Comparison of ENCODE assay signal across 17 mouse cellular contexts in the genomic region with DNA sequence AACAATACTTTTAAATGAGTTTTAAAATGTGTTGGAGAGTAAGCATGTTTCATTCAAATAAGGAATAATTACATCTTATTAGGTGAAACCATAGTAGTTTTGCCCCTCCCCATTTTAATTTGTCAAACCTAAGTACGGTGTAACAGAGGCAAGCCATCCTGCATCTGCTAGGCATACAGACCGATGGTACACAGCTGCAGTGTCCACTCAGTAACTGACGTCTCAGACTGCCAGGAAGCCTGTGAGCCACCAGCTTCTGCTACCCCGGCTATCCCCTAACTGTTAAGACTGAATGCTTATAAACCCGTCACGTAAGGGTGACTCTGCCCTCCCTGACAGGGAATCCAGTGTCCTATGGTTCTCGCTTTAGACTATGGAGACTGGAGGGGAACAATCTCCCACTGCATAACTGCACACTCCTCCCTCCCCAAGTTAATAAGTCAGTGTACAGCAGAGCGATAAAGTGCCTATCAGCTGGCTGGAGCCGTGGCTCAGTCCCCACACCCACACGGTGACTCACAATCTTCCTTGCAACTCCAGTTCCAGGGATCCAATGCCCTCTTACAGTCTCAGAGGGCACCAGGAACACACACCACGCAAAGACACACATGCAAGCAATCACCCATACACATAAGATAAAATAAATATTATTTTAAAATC. TPM values are rescaled to one million over a fixed set of nuclear protein-coding genes. Genes with fewer than 3 reads are reported as not detected.
A peak's percentile ranks its signal among the peaks of the same experiment; 100 is the strongest.
DNase-seq lines count a peak whose midpoint lies in the region; ATAC-seq and TF ChIP-seq lines count a peak whose summit lies in the region.
"Had no signal": no experiment of that assay in that cellular context is flagged by ENCODE, and none has a peak within 500 bp of the region (broad histone marks: within the 10 kb centered on the region; RNA-seq: fewer than 3 reads in every experiment).

No protein-coding gene starts in this region.

- H3K27ac ChIP-seq in kidney, postnatal 0 days = no peak overlapping the region
- no peak overlapping the region for H3K27ac ChIP-seq in liver, embryonic 13.5 days
- peak overlapping the region; percentile 46 for H3K27ac ChIP-seq in stomach, postnatal 0 days (replicated peaks)
- no peak overlapping the region for H3K27ac ChIP-seq in cerebellum, adult 2 months (ENCODE audit: insufficient read depth, low read length)
- H3K27ac ChIP-seq: embryonic facial prominence, embryonic 15.5 days; forebrain, embryonic 13.5 days; layer of hippocampus, adult 2 months; left cerebral cortex, adult 2 months; limb, embryonic 13.5 days; neural tube, embryonic 12.5 days had no signal

- H3K9ac ChIP-seq in kidney, postnatal 0 days (ENCODE audit: low read depth, low read length) = no peak overlapping the region
- no peak overlapping the region for H3K9ac ChIP-seq in liver, embryonic 13.5 days
- no peak overlapping the region for H3K9ac ChIP-seq in stomach, postnatal 0 days (ENCODE audit: low read length)
- H3K9ac ChIP-seq: embryonic facial prominence, embryonic 15.5 days; forebrain, embryonic 13.5 days; limb, embryonic 13.5 days; neural tube, embryonic 12.5 days had no signal

- TF ChIP-seq POLR2A in cerebellum, adult 2 months (IDR thresholded peaks at IDR 0.05; ENCODE audit: borderline replicate concordance, insufficient read depth, low read length) = no peak

- no peak for TF ChIP-seq EP300 in stomach, postnatal 0 days (optimal IDR thresholded peaks at IDR 0.05)

- WGBS in kidney, postnatal 0 days = 59% methylated on average over 11 of the region's 11 CpGs
- WGBS in liver, embryonic 13.5 days (ENCODE audit: insufficient replicate concordance) = 71% methylated on average over 11 of the region's 11 CpGs
- 59% methylated on average over 11 of the region's 11 CpGs for WGBS in stomach, postnatal 0 days
- WGBS in cerebellum, adult 2 months = 85% methylated on average over 11 of the region's 11 CpGs

- no peaks in the 10 kb centered on the region for H3K9me3 ChIP-seq in kidney, postnatal 0 days (replicated peaks; ENCODE audit: low read length)
- no peaks in the 10 kb centered on the region for H3K9me3 ChIP-seq in liver, embryonic 13.5 days (replicated peaks)
- H3K9me3 ChIP-seq in stomach, postnatal 0 days (ENCODE audit: control insufficient read depth, low read length) = no peaks in the 10 kb centered on the region
- H3K9me3 ChIP-seq: embryonic facial prominence, embryonic 15.5 days; forebrain, embryonic 13.5 days; limb, embryonic 13.5 days; neural tube, embryonic 12.5 days had no signal

- 0 out of 2 replicates have a peak, but pooled peaks cover 6% of the 10 kb centered on the region for H3K36me3 ChIP-seq in kidney, postnatal 0 days (ENCODE audit: insufficient read depth, low read length)
- H3K36me3 ChIP-seq in liver, embryonic 13.5 days = peaks cover 27% of the 10 kb centered on the region
- no peaks in the 10 kb centered on the region for H3K36me3 ChIP-seq in stomach, postnatal 0 days (ENCODE audit: control insufficient read depth, insufficient read depth, low read length)

- H3K4me1 ChIP-seq in kidney, postnatal 0 days (replicated peaks; ENCODE audit: insufficient read depth, low read length) = no peaks in the 10 kb centered on the region
- H3K4me1 ChIP-seq in liver, embryonic 13.5 days (replicated peaks) = peaks cover 8% of the 10 kb centered on the region
- no peaks in the 10 kb centered on the region for H3K4me1 ChIP-seq in stomach, postnatal 0 days (replicated peaks; ENCODE audit: control insufficient read depth, insufficient read depth)
- H3K4me1 ChIP-seq in cerebellum, adult 2 months (ENCODE audit: control insufficient read depth, insufficient read depth, low read length) = no peaks in the 10 kb centered on the region
- H3K4me1 ChIP-seq: embryonic facial prominence, embryonic 15.5 days; forebrain, embryonic 13.5 days; limb, embryonic 13.5 days; neural tube, embryonic 12.5 days had no signal

- no peak for TF ChIP-seq CTCF in kidney, postnatal 0 days (IDR thresholded peaks at IDR 0.05; ENCODE audit: low read depth)
- TF ChIP-seq CTCF in stomach, postnatal 0 days (IDR thresholded peaks at IDR 0.05; ENCODE audit: low read depth) = no peak
- no peak for TF ChIP-seq CTCF in cerebellum, adult 2 months (IDR thresholded peaks at IDR 0.05; ENCODE audit: borderline replicate concordance, insufficient read depth, low read depth, low read length)

- DNase-seq in adrenal gland, postnatal 36 days = peak; percentile 35 to 42
- no peak for DNase-seq in adrenal gland, postnatal 4 days (ENCODE audit: low spot score in 2 of 2)
- DNase-seq in kidney, postnatal 0 days (ENCODE audit: low spot score) = peak; percentile 27
- no peak for DNase-seq in kidney, adult 11 months
- DNase-seq in liver, embryonic 13.5 days = no peak
- peak; percentile 86 for DNase-seq in stomach, postnatal 0 days (ENCODE audit: low spot score)
- no peak for DNase-seq in cerebellum, adult 2 months
- DNase-seq in gastrocnemius, adult 8-10 months (ENCODE audit: low spot score in 2 of 2) = no peak
- DNase-seq: cerebellum, adult 8-10 months; lung, postnatal 14 days; thymus, postnatal 36 days had no signal

- no peaks in the 10 kb centered on the region for H3K27me3 ChIP-seq in kidney, postnatal 0 days (ENCODE audit: insufficient read depth, low read length)
- no peaks in the 10 kb centered on the region for H3K27me3 ChIP-seq in liver, embryonic 13.5 days
- H3K27me3 ChIP-seq in stomach, postnatal 0 days (ENCODE audit: control insufficient read depth, insufficient read depth, low read length) = no peaks in the 10 kb centered on the region
- H3K27me3 ChIP-seq in cerebellum, adult 2 months (ENCODE audit: control insufficient read depth, insufficient read depth, low read length) = no peaks in the 10 kb centered on the region
- H3K27me3 ChIP-seq: embryonic facial prominence, embryonic 15.5 days; forebrain, embryonic 13.5 days; limb, embryonic 13.5 days; neural tube, embryonic 12.5 days had no signal

- no peak overlapping the region for H3K4me2 ChIP-seq in kidney, postnatal 0 days (ENCODE audit: low read length)
- no peak overlapping the region for H3K4me2 ChIP-seq in liver, embryonic 13.5 days
- H3K4me2 ChIP-seq in stomach, postnatal 0 days (replicated peaks; ENCODE audit: low read depth) = no peak overlapping the region
- H3K4me2 ChIP-seq: embryonic facial prominence, embryonic 15.5 days; forebrain, embryonic 13.5 days; limb, embryonic 13.5 days; neural tube, embryonic 12.5 days had no signal

- no peak overlapping the region for H3K4me3 ChIP-seq in kidney, postnatal 0 days (replicated peaks; ENCODE audit: low read depth, low read length)
- H3K4me3 ChIP-seq in liver, embryonic 13.5 days (replicated peaks) = no peak overlapping the region
- no peak overlapping the region for H3K4me3 ChIP-seq in stomach, postnatal 0 days (ENCODE audit: low read depth, low read length)
- no peak overlapping the region for H3K4me3 ChIP-seq in cerebellum, adult 2 months (replicated peaks; ENCODE audit: insufficient read depth, low read depth, low read length)
- H3K4me3 ChIP-seq: embryonic facial prominence, embryonic 15.5 days; forebrain, embryonic 13.5 days; layer of hippocampus, adult 2 months; left cerebral cortex, adult 2 months; limb, embryonic 13.5 days; neural tube, embryonic 12.5 days had no signal

- ATAC-seq in kidney, postnatal 0 days (replicated peaks; ENCODE audit: low FRiP score, low read depth) = peak; percentile 87
- peak; percentile 93 for ATAC-seq in liver, embryonic 13.5 days (ENCODE audit: low read depth)
- peak; percentile 96 for ATAC-seq in stomach, postnatal 0 days (ENCODE audit: low FRiP score, low TSS enrichment)
- ATAC-seq: forebrain, embryonic 13.5 days had no signal

RNA-seq across cellular contexts. Expression of a gene that starts 19.7 kb away (rescaled TPM):
- 10 to 100 TPM; 22.7 to 26.4 TPM for total RNA-seq in adrenal gland, postnatal 36 days (2021)
- total RNA-seq in adrenal gland, postnatal 4 days (2021) = 10 to 100 TPM; 21.3 to 22.3 TPM
- 20.0 and 21.1 TPM in 2 replicates for polyA plus RNA-seq in kidney, postnatal 0 days (2015; fragmentation: Nextera tagmentation; extraction: Ambion mirVana)
- polyA plus RNA-seq in liver, embryonic 13.5 days (2015; fragmentation: Nextera tagmentation; extraction: Ambion mirVana) = 15.5 and 18.6 TPM in 2 replicates
- 11.5 and 12.3 TPM in 2 replicates for polyA plus RNA-seq in stomach, postnatal 0 days (2015; fragmentation: Nextera tagmentation; extraction: Ambion mirVana)
- 11.9 and 12.9 TPM in 2 replicates for polyA plus RNA-seq in cerebellum, adult 2 months (2012; rRNA removed)
- 10 to 100 TPM; 41.3 to 48.5 (median 45.1) TPM for total RNA-seq in gastrocnemius, adult 8-10 months (2022)

RNA-seq across cellular contexts. Expression of a gene that starts 19.8 kb away (rescaled TPM):
- total RNA-seq in adrenal gland, postnatal 36 days (2021) = 10 to 100 TPM; 13.6 to 20.9 TPM
- 10 to 100 TPM; 18.6 TPM for total RNA-seq in adrenal gland, postnatal 4 days (2021)
- polyA plus RNA-seq in kidney, postnatal 0 days (2015; fragmentation: Nextera tagmentation; extraction: Ambion mirVana) = 29.5 and 32.9 TPM in 2 replicates
- 21.1 and 21.2 TPM in 2 replicates for polyA plus RNA-seq in liver, embryonic 13.5 days (2015; fragmentation: Nextera tagmentation; extraction: Ambion mirVana)
- polyA plus RNA-seq in stomach, postnatal 0 days (2015; fragmentation: Nextera tagmentation; extraction: Ambion mirVana) = 20.5 and 20.6 TPM in 2 replicates
- 33.3 and 33.8 TPM in 2 replicates for polyA plus RNA-seq in cerebellum, adult 2 months (2012; rRNA removed)
- total RNA-seq in gastrocnemius, adult 8-10 months (2022) = 10 to 100 TPM; 16.3 to 19.1 (median 17.1) TPM

RNA-seq across cellular contexts. Expression of a gene that starts 23.3 kb away (rescaled TPM):
- total RNA-seq in adrenal gland, postnatal 36 days (2021) = 10 to 100 TPM; 41.7 to 46.9 TPM
- total RNA-seq in adrenal gland, postnatal 4 days (2021) = 10 to 100 TPM; 41.9 to 45.5 TPM
- polyA plus RNA-seq in kidney, postnatal 0 days (2015; fragmentation: Nextera tagmentation; extraction: Ambion mirVana) = 7.1 and 8.4 TPM in 2 replicates
- 3.1 and 3.4 TPM in 2 replicates for polyA plus RNA-seq in liver, embryonic 13.5 days (2015; fragmentation: Nextera tagmentation; extraction: Ambion mirVana)
- 5.4 and 6.0 TPM in 2 replicates for polyA plus RNA-seq in stomach, postnatal 0 days (2015; fragmentation: Nextera tagmentation; extraction: Ambion mirVana)
- 50.3 and 56.4 TPM in 2 replicates for polyA plus RNA-seq in cerebellum, adult 2 months (2012; rRNA removed)
- total RNA-seq in gastrocnemius, adult 8-10 months (2022) = 10 to 100 TPM; 53.2 to 59.9 (median 55.7) TPM

Comparison
In these comparisons a context has a peak if more than half of its experiments do, and no peak if none do; other contexts are left out.
1. DNase-seq: peak in adrenal gland, postnatal 36 days (2 of 2), kidney, postnatal 0 days (single experiment) and stomach, postnatal 0 days (single experiment); none in adrenal gland, postnatal 4 days (0 of 2), kidney, adult 11 months (single experiment), liver, embryonic 13.5 days (single experiment), cerebellum, adult 2 months (0 of 2) and gastrocnemius, adult 8-10 months (0 of 2).
2. Peak in every context shown above with its lines, with median percentiles within 50 percentile points of each other: ATAC-seq.